Mouse (Mus musculus): ENCODE measurements around the gene Tmem255b. TPM values are rescaled to one million over a fixed set of nuclear protein-coding genes. Genes with fewer than 3 reads are reported as not detected.

The Tmem255b gene
- polyA plus RNA-seq (2016; fragmentation: Nextera tagmentation; extraction: Ambion mirVana): 0.38 and 0.53 TPM in 2 replicates

GRCm38 (mm10) chr8:13434889-13435288 is at the start of gene Tmem255b:
Gene Tmem255b (plus strand): TSS chr8:13435189.
- no peak within 1 kb of the TSS for H3K4me3 ChIP-seq

GRCm38 (mm10) chr8:13386366-13386765 is 48.6 kb upstream of the Tmem255b start:
- 72% methylated on average over 13 of the region's 13 CpGs for WGBS
- Histone ChIP-seq H3K27me3 (replicated peaks) (no peaks in the 10 kb centered on the region), H3K4me1 (replicated peaks) (peaks cover 3% of the 10 kb centered on the region), H3K9ac (no peak overlapping the region), H3K9me3 (replicated peaks) (no peaks in the 10 kb centered on the region), H3K36me3 (no peaks in the 10 kb centered on the region), H3K4me2 (no peak overlapping the region), H3K4me3 (no peak overlapping the region), H3K27ac (ENCODE audit: poor library complexity, severe bottlenecking) (no peak overlapping the region)
- no peak for ATAC-seq (ENCODE audit: insufficient number of reproducible peaks, low FRiP score)

More at GRCm38 (mm10) chr8:13434889-13435288, at the start of gene Tmem255b:
- peaks cover 58% of the 10 kb centered on the region for H3K27me3 ChIP-seq (replicated peaks)
- H3K4me1 ChIP-seq (replicated peaks): no peaks in the 10 kb centered on the region
- ATAC-seq (ENCODE audit: insufficient number of reproducible peaks, low FRiP score): no peak
- H3K9ac ChIP-seq: no peak within 1 kb of the TSS
- H3K4me2 ChIP-seq: no peak within 1 kb of the TSS
- H3K9me3 ChIP-seq (replicated peaks): no peaks in the 10 kb centered on the region
- H3K27ac ChIP-seq (ENCODE audit: poor library complexity, severe bottlenecking): no peak within 1 kb of the TSS
- WGBS: 25% methylated on average over 10 of the region's 10 CpGs
- no peaks in the 10 kb centered on the region for H3K36me3 ChIP-seq

- Histone ChIP-seq H3K4me1 (replicated peaks) (no peaks in the 10 kb centered on the region), H3K9ac (no peak overlapping the region), H3K4me2 (no peak overlapping the region), H3K27me3 (replicated peaks) (no peaks in the 10 kb centered on the region), H3K27ac (ENCODE audit: poor library complexity, severe bottlenecking) (no peak overlapping the region), H3K4me3 (no peak overlapping the region), H3K36me3 (no peaks in the 10 kb centered on the region), H3K9me3 (replicated peaks) (no peaks in the 10 kb centered on the region)
- WGBS: 83% methylated on average over 8 of the region's 8 CpGs
- no peak for ATAC-seq (ENCODE audit: insufficient number of reproducible peaks, low FRiP score)
These were observed 47.3 kb upstream of the Tmem255b start for GRCm38 (mm10) chr8:13387728-13388127.

GRCm38 (mm10) chr8:13388744-13389143 is 46.2 kb upstream of the Tmem255b start:
- H3K9ac ChIP-seq: no peak overlapping the region
- no peaks in the 10 kb centered on the region for H3K4me1 ChIP-seq (replicated peaks)
- H3K9me3 ChIP-seq (replicated peaks): no peaks in the 10 kb centered on the region
- H3K27ac ChIP-seq (ENCODE audit: poor library complexity, severe bottlenecking): no peak overlapping the region
- no peak overlapping the region for H3K4me3 ChIP-seq
- no peaks in the 10 kb centered on the region for H3K36me3 ChIP-seq
- whole genome bisulfite sequencing: 77% methylated on average over 2 of the region's 2 CpGs
- H3K4me2 ChIP-seq: no peak overlapping the region
- ATAC-seq (ENCODE audit: insufficient number of reproducible peaks, low FRiP score): no peak
- no peaks in the 10 kb centered on the region for H3K27me3 ChIP-seq (replicated peaks)

GRCm38 (mm10) chr8:13393869-13394268 is 41.1 kb upstream of the Tmem255b start:
- WGBS: 85% methylated on average over 7 of the region's 7 CpGs
- H3K9me3 ChIP-seq (replicated peaks): no peaks in the 10 kb centered on the region
- no peak for ATAC-seq (ENCODE audit: insufficient number of reproducible peaks, low FRiP score)
- H3K4me3 ChIP-seq: no peak overlapping the region
- H3K27ac ChIP-seq (ENCODE audit: poor library complexity, severe bottlenecking): no peak overlapping the region
- H3K27me3 ChIP-seq (replicated peaks): no peaks in the 10 kb centered on the region
- H3K4me2 ChIP-seq: no peak overlapping the region
- no peak overlapping the region for H3K9ac ChIP-seq
- H3K36me3 ChIP-seq: no peaks in the 10 kb centered on the region
- no peaks in the 10 kb centered on the region for H3K4me1 ChIP-seq (replicated peaks)

GRCm38 (mm10) chr8:13396725-13397124 is 38.3 kb upstream of the Tmem255b start, which contains the start of gene Atp4b:
Gene Atp4b (minus strand): TSS chr8:13396825.
- WGBS: 61% methylated on average over 5 of the region's 5 CpGs
- Histone ChIP-seq H3K4me3 (no peak within 1 kb of the TSS), H3K4me1 (replicated peaks) (no peaks in the 10 kb centered on the region), H3K9me3 (replicated peaks) (no peaks in the 10 kb centered on the region), H3K27me3 (replicated peaks) (no peaks in the 10 kb centered on the region), H3K9ac (no peak within 1 kb of the TSS), H3K27ac (ENCODE audit: poor library complexity, severe bottlenecking) (no peak within 1 kb of the TSS), H3K4me2 (no peak within 1 kb of the TSS), H3K36me3 (no peaks in the 10 kb centered on the region)
- ATAC-seq (ENCODE audit: insufficient number of reproducible peaks, low FRiP score): no peak

GRCm38 (mm10) chr8:13403517-13403916 is 31.5 kb upstream of the Tmem255b start:
- ATAC-seq (ENCODE audit: insufficient number of reproducible peaks, low FRiP score): no peak; the same call in 1 of the 2 replicates
- H3K4me1 ChIP-seq (replicated peaks): no peaks in the 10 kb centered on the region
- 67% methylated on average over 6 of the region's 6 CpGs for WGBS
- H3K9me3 ChIP-seq (replicated peaks): no peaks in the 10 kb centered on the region
- no peak overlapping the region for H3K9ac ChIP-seq
- H3K27ac ChIP-seq (ENCODE audit: poor library complexity, severe bottlenecking): no peak overlapping the region
- H3K4me3 ChIP-seq: no peak overlapping the region
- H3K36me3 ChIP-seq: no peaks in the 10 kb centered on the region
- no peak overlapping the region for H3K4me2 ChIP-seq
- no peaks in the 10 kb centered on the region for H3K27me3 ChIP-seq (replicated peaks)

GRCm38 (mm10) chr8:13404666-13405131 is 30.3 kb upstream of the Tmem255b start, which contains the start of gene Grk1:
Gene Grk1 (plus strand): TSS chr8:13405081.
- no peak within 1 kb of the TSS for H3K4me2 ChIP-seq
- no peaks in the 10 kb centered on the region for H3K4me1 ChIP-seq (replicated peaks)
- no peak within 1 kb of the TSS for H3K4me3 ChIP-seq
- no peaks in the 10 kb centered on the region for H3K27me3 ChIP-seq (replicated peaks)
- 67% methylated on average over 5 of the region's 5 CpGs for WGBS
- H3K36me3 ChIP-seq: no peaks in the 10 kb centered on the region
- no peak within 1 kb of the TSS for H3K27ac ChIP-seq (ENCODE audit: poor library complexity, severe bottlenecking)
- ATAC-seq (ENCODE audit: insufficient number of reproducible peaks, low FRiP score): no peak
- no peaks in the 10 kb centered on the region for H3K9me3 ChIP-seq (replicated peaks)
- no peak within 1 kb of the TSS for H3K9ac ChIP-seq

GRCm38 (mm10) chr8:13406011-13406410 is 29.0 kb upstream of the Tmem255b start:
- Histone ChIP-seq H3K27ac (ENCODE audit: poor library complexity, severe bottlenecking) (no peak overlapping the region), H3K27me3 (replicated peaks) (0 out of 2 replicates have a peak, but pooled peaks cover 3% of the 10 kb centered on the region), H3K36me3 (no peaks in the 10 kb centered on the region), H3K9ac (no peak overlapping the region), H3K4me1 (replicated peaks) (no peaks in the 10 kb centered on the region), H3K4me3 (no peak overlapping the region), H3K9me3 (replicated peaks) (no peaks in the 10 kb centered on the region), H3K4me2 (no peak overlapping the region)
- 83% methylated on average over 5 of the region's 5 CpGs for WGBS
- no peak for ATAC-seq (ENCODE audit: insufficient number of reproducible peaks, low FRiP score)

- Histone ChIP-seq H3K4me1 (replicated peaks) (no peaks in the 10 kb centered on the region), H3K4me3 (no peak overlapping the region), H3K4me2 (no peak overlapping the region), H3K9me3 (replicated peaks) (no peaks in the 10 kb centered on the region), H3K9ac (no peak overlapping the region), H3K36me3 (no peaks in the 10 kb centered on the region), H3K27ac (ENCODE audit: poor library complexity, severe bottlenecking) (no peak overlapping the region), H3K27me3 (replicated peaks) (peaks cover 31% of the 10 kb centered on the region)
- ATAC-seq (ENCODE audit: insufficient number of reproducible peaks, low FRiP score): no peak
- WGBS: 32% methylated on average over 6 of the region's 6 CpGs
These were observed 23.4 kb upstream of the Tmem255b start for GRCm38 (mm10) chr8:13411597-13411996.

- 64% methylated on average over 13 of the region's 13 CpGs for WGBS
- Histone ChIP-seq H3K4me1 (replicated peaks) (no peaks in the 10 kb centered on the region), H3K27ac (ENCODE audit: poor library complexity, severe bottlenecking) (no peak overlapping the region), H3K9me3 (replicated peaks) (no peaks in the 10 kb centered on the region), H3K27me3 (replicated peaks) (peaks cover 31% of the 10 kb centered on the region), H3K9ac (no peak overlapping the region), H3K4me3 (no peak overlapping the region), H3K36me3 (no peaks in the 10 kb centered on the region), H3K4me2 (no peak overlapping the region)
- ATAC-seq (ENCODE audit: insufficient number of reproducible peaks, low FRiP score): no peak
These were observed 22.0 kb upstream of the Tmem255b start for GRCm38 (mm10) chr8:13412891-13413558.
